ENCODE assay signal across 8 mouse cellular contexts in genomic region chr6:29278513-29279267, GRCm38 (mm10). TPM values are rescaled to one million over a fixed set of nuclear protein-coding genes. Genes with fewer than 3 reads are reported as not detected.
DNase-seq lines count a peak whose midpoint lies in the region; ATAC-seq and TF ChIP-seq lines count a peak whose summit lies in the region.
"Had no signal": no experiment of that assay in that cellular context is flagged by ENCODE, and none has a peak within 500 bp of the region (broad histone marks: within the 10 kb centered on the region; RNA-seq: fewer than 3 reads in every experiment).

No protein-coding gene starts in this region.

- H3K27ac ChIP-seq in heart, embryonic 12.5 days (ENCODE audit: poor library complexity, severe bottlenecking), result peak overlapping the region; percentile 75
- no peak overlapping the region for H3K27ac ChIP-seq in lung, embryonic 14.5 days (ENCODE audit: low read depth)
- H3K27ac ChIP-seq: macrophage had no signal

- DNase-seq in CD4-positive helper T cell, adult 2 months (ENCODE audit: low read depth, low spot score), result peak; percentile 71
- peak; percentile 78 for DNase-seq in ES-CJ7 (ENCODE audit: low read depth, low spot score)
- peak; percentile 38 for DNase-seq in cerebellum, adult 9-11 months
- DNase-seq in kidney, postnatal 10 days, result peak; percentile 61
- DNase-seq in lung, embryonic 14.5 days, result peak; percentile 90
- DNase-seq in ovary, postnatal 14 days (ENCODE audit: low spot score), result peak; percentile 15

- peak; percentile 68; the same call in 1 of the 2 replicates for ATAC-seq in heart, embryonic 12.5 days (ENCODE audit: insufficient number of reproducible peaks, low FRiP score)
- ATAC-seq in lung, embryonic 14.5 days (ENCODE audit: insufficient read depth), result peak; percentile 70

- H3K9ac ChIP-seq in heart, embryonic 12.5 days, result no peak overlapping the region
- no peak overlapping the region for H3K9ac ChIP-seq in lung, embryonic 14.5 days

- H3K4me3 ChIP-seq in heart, embryonic 12.5 days, result no peak overlapping the region
- no peak overlapping the region for H3K4me3 ChIP-seq in lung, embryonic 14.5 days (ENCODE audit: low read depth, low read length)

- no peaks in the 10 kb centered on the region for H3K27me3 ChIP-seq in heart, embryonic 12.5 days (replicated peaks)
- H3K27me3 ChIP-seq in lung, embryonic 14.5 days (ENCODE audit: insufficient read depth, low read length), result no peaks in the 10 kb centered on the region

- H3K4me2 ChIP-seq in heart, embryonic 12.5 days, result 0 out of 2 replicates have a peak overlapping the region, but pooled peaks have one; percentile 6
- no peak overlapping the region for H3K4me2 ChIP-seq in lung, embryonic 14.5 days

- peak; percentile 83 for TF ChIP-seq CTCF in lung, embryonic 14.5 days (IDR thresholded peaks at IDR 0.05; ENCODE audit: low read depth)

- 9% methylated on average over 8 of the region's 8 CpGs for WGBS in heart, embryonic 12.5 days
- WGBS in lung, embryonic 14.5 days, result 20% methylated on average over 8 of the region's 8 CpGs

- peaks cover 13% of the 10 kb centered on the region for H3K4me1 ChIP-seq in heart, embryonic 12.5 days (replicated peaks)
- H3K4me1 ChIP-seq in lung, embryonic 14.5 days (ENCODE audit: insufficient read depth), result 0 out of 2 replicates have a peak, but pooled peaks cover 5% of the 10 kb centered on the region

- H3K9me3 ChIP-seq in heart, embryonic 12.5 days (replicated peaks), result no peaks in the 10 kb centered on the region
- no peaks in the 10 kb centered on the region for H3K9me3 ChIP-seq in lung, embryonic 14.5 days (ENCODE audit: low read depth, low read length)

- peaks cover 16% of the 10 kb centered on the region for H3K36me3 ChIP-seq in heart, embryonic 12.5 days
- peaks cover 15% of the 10 kb centered on the region; the same call in 1 of the 2 replicates for H3K36me3 ChIP-seq in lung, embryonic 14.5 days (ENCODE audit: insufficient read depth)

RNA-seq across cellular contexts. Expression of gene Fam71f2, which starts 0.7 kb away (rescaled TPM):
- polyA plus RNA-seq in heart, embryonic 12.5 days (2016; fragmentation: Nextera tagmentation; extraction: Ambion mirVana), result 0.26 TPM in 1 of 2 replicates, not detected in the other
- polyA plus RNA-seq in lung, embryonic 14.5 days (2014; fragmentation: Nextera tagmentation; extraction: Ambion mirVana), result 0.42 and 0.47 TPM in 2 replicates
- polyA plus RNA-seq: macrophage had no signal

RNA-seq across cellular contexts. Expression of gene Hilpda, which starts 6.4 kb away (rescaled TPM):
- polyA plus RNA-seq in heart, embryonic 12.5 days (2016; fragmentation: Nextera tagmentation; extraction: Ambion mirVana), result 22.7 TPM in 2 replicates
- polyA plus RNA-seq in lung, embryonic 14.5 days (2014; fragmentation: Nextera tagmentation; extraction: Ambion mirVana), result 40.4 and 40.5 TPM in 2 replicates

RNA-seq across cellular contexts. Expression of gene Fam71f1, which starts 40.2 kb away (rescaled TPM):
- polyA plus RNA-seq in heart, embryonic 12.5 days (2016; fragmentation: Nextera tagmentation; extraction: Ambion mirVana), result 0.18 TPM in 2 replicates
- 0.19 TPM in 1 of 2 replicates, not detected in the other for polyA plus RNA-seq in lung, embryonic 14.5 days (2014; fragmentation: Nextera tagmentation; extraction: Ambion mirVana)
- polyA plus RNA-seq: macrophage had no signal

Comparison
In these comparisons a context has a peak if more than half of its experiments do, and no peak if none do; other contexts are left out.
1. DNase-seq: peak in every context shown above with its lines; median percentile 90 in lung, embryonic 14.5 days; 78 in ES-CJ7; 71 in CD4-positive helper T cell, adult 2 months; 61 in kidney, postnatal 10 days; 38 in cerebellum, adult 9-11 months; 15 in ovary, postnatal 14 days.